Mouse (Mus musculus) adipocyte (in vitro differentiated cells): Measurements from ENCODE around the gene Ggt5.
A peak's percentile ranks its signal among the peaks of the same experiment; 100 is the strongest.

Experiments
- DNase-seq: peaks from one replicate; pipeline ENCODE4 v3.0.0-alpha.2; 2016; ENCODE audit warnings: low spot score

Gene Ggt5

DNA sequence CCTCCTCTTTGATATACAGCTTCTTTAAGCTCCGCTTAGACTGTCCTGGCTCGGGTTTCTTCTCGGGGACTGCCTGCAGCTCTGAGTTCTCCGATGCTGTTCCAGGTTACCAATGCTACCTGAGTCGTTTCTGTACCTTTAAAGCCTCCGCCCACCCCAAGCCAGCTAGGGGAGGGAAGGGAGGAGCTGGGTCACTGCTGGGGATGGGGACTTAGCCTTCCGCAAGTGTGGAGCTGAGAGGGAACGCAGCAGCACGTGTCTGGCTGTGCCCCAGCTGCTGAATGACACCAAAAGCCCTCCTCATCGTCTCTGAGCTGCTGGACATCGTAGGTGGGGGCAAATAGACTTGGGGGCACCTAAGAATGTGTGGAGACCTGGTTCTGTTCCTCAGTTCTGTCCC is 20.7 kb upstream of the Ggt5 start:
- no peak for DNase-seq

DNA sequence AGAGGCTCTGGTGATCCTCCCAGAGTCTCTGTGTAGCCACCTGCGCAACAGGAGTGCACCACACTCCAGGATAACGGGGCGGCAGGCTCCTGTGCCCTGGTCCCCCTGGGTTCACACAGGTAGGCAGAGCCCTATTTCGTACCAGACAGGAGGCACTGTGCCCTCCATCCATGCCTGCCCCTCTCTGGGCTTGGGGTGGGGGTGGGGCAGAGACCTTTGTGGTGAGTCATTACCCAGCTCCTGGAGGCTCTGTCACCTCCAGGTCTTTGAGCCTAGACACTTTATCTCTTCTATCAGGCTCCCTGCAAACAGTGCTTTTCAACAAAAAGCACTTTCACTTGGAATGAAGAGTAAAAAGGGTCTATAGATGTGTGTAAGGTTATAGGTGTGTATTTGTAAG is 20.3 kb upstream of the Ggt5 start:
- DNase-seq = no peak

- DNase-seq = no peak
These were observed 18.0 kb upstream of the Ggt5 start for GRCm38 (mm10) chr10:75570981-75571657.

- DNase-seq = no peak
These were observed 17.2 kb upstream of the Ggt5 start for GRCm38 (mm10) chr10:75571937-75572336.

- DNase-seq = no peak
These were observed 16.0 kb upstream of the Ggt5 start for GRCm38 (mm10) chr10:75573181-75573580.

GRCm38 (mm10) chr10:75573965-75574364 is 15.2 kb upstream of the Ggt5 start:
- DNase-seq = no peak

DNA sequence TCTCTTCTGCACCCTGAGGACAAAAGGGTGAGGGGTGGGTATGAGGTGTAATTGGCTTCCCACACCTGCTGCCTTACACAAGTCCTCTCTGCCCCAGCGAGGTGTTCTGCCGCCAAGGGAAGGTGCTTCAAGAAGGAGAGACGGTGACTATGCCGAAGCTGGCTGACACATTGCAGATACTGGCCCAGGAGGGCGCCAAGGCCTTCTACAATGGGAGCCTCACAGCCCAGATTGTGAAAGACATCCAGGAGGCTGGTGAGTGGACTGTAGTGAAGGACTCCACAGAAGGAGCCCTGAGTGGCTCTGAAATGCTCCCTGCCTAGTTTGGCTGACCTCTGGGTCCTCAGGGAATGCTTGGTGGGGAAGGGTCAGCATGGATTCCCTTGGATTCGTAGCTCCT is 10.0 kb upstream of the Ggt5 start:
- DNase-seq = no peak

DNA sequence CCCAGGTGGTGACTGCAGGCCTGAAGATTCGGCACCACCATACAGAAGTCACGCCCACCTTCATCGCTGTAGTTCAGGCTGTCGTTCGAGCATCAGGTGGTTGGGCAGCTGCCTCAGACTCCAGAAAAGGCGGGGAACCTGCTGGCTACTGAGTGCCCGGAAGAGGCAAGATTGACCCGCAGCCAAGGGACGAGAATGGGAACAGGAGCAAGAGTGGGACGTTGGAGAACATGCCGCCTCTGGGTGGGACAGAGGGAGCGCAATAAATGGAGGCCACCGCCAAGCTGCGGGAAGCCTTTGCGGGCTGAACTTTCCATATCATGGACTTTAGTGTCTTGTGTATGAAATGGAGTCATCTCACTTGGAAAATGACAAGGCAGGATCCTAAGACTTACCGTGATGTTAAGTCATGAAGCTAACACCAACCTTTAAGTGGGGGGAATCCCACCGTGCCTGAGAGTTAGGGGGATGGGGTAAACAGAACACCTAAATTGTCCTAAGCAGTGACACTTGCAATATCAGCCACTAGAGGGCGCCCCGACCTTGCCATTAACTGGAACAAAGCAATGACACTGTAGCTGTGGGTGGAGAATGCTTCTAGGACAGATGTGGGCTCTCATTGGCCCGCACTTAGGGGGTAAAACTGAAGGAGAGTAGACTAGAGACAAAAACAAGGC is 3.1 kb upstream of the Ggt5 start:
- peak; percentile 90 for DNase-seq

GRCm38 (mm10) chr10:75586553-75586879 is 2.6 kb upstream of the Ggt5 start:
- DNase-seq = no peak

GRCm38 (mm10) chr10:75587781-75588180 is 1.4 kb upstream of the Ggt5 start:
- DNase-seq = no peak

- DNase-seq = peak; percentile 58
These were observed 804 bp upstream of the Ggt5 start for GRCm38 (mm10) chr10:75588336-75588735.

DNA sequence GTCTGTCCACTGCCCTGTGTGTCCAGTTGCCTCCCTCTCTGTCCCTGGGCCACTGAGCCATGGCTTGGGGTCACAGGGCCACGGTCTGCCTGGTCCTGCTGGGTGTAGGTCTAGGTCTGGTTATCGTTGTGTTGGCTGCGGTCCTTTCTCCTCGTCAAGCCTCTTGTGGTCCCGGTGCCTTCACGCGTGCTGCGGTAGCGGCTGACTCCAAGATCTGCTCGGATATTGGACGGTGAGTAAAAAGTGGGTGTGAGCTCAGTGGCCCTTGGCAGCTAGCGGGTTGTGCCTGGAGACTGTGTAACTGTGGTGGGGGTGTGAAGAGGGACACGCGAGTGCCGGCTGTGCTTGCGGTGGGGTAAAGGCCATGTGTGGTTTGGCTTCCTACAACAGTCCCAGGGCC is 511 bp downstream of the Ggt5 start:
- DNase-seq = peak; percentile 66

DNA sequence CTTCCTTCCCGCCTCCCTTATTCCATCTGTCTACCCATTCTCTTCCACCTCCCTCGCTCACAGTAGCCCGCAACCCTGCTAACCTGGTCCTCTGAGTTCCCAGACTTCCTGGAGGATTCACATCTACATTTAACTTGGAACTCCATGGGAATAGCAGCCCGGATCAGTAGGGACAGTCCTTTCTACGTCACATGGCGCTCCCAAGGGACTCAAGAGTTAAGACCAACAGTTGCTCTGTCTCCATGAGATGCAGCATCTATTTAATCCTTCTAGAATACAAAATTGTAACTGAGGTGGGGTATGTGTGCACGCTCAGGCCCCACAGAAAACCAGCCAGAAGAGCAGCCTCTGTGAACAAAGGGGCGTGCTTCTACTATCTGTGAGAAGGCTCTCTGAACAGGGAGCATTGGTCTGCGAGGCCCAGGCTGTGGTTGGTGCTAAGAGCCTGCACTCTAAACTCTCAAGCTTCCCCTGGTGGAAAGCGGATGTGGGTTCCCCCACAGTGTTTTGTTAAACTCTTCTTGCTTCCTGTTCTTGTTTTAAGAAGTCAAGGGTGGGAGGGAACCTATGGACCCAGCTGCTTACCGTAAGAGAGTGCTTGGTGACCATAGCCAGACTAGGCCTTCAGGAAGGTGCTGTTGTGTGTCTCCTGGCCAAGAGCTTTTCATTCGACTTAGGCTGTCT is 2.2 kb downstream of the Ggt5 start:
- no peak for DNase-seq

GRCm38 (mm10) chr10:75592585-75592984 is 3.4 kb downstream of the Ggt5 start:
- DNase-seq = no peak

DNA sequence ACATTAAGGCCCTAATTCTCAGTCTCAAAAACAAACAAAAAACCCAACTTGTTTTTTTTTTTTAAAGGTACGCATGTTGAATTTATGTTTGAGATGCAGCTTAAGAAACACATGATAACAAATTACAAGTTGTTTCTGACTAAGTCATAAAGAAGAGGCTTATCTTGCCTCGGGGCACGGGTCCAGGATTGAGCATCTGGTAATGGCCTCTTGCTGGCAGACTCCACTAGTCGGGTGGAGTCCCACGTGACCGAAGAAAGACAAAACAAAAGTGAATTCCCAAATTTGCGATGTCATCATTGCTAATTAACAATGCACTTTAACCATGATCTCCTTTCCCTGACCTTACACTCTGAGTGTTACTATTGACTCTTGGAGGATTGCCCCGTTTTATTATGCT is 6.8 kb downstream of the Ggt5 start:
- peak; percentile 77 for DNase-seq

DNA sequence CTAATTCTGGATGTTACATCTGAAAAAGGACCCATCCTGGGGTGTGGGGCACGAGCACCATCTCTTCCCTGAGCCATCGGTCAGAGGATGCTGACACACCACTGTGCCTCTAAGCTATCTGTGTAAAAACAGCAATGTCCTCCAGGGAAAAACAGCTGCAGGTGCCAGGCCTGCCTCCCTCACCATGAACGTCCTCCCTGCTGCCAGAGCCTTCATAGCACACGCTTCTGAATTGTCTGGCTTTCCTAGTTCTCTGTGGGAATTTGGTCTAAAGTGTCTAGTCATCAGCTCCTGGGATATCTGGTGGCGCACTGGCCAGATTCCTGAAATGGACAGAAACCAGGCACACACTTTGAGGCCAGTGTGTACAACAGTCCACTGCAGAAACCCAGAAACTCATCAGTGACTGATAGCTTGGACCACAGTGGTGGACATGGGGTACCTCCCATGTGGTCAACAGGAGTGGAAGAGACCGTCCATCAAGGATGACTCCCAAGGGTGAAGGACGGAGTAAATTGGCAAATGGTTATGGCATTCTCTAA is 11.1 kb downstream of the Ggt5 start:
- DNase-seq = no peak

GRCm38 (mm10) chr10:75605162-75605846 is 16.2 kb downstream of the Ggt5 start:
- DNase-seq = no peak

DNA sequence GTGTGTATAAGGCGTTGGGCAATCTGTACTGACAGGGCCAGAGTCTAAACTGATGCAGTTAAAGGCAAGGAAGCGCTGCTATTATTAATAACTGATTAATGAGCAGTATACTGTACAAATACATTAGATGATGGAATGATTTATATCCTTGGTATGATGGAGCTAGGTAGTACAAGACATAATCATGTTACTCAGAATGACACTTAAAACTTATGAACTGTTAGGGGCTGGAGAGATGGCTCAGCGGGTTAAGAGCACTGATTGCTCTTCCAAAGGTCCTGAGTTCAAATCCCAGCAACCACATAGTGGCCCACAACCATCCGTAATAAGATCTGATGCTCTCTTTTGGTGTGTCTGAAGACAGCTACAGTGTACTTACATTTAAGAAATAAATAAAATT is 18.1 kb downstream of the Ggt5 start:
- DNase-seq = no peak

- no peak for DNase-seq
These were observed 19.8 kb downstream of the Ggt5 start for GRCm38 (mm10) chr10:75608975-75609374.

DNA sequence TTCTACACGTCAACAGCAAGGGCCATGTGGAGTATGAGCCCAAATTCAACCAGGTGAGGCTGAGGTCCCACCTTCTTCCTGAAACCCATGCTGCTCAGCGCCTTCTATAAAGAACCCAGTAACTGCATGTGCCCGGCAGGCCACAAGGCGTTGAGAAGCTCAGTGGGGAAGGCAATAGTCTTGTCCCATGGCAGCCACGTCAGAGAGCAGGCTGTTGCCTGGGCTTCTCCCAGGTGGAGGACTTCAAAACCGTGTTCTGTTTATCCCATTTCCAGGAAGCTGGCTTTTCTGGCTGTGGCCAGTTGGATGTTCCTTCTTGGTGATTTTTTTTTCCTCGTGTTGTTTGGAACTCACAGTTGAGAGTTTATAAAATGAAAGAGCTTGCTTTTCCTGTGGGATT is 21.3 kb downstream of the Ggt5 start:
- no peak for DNase-seq

- DNase-seq = no peak
These were observed 26.9 kb downstream of the Ggt5 start for GRCm38 (mm10) chr10:75616044-75616443.

GRCm38 (mm10) chr10:75620818-75621217 is 31.7 kb downstream of the Ggt5 start:
- peak; percentile 35 for DNase-seq

DNA sequence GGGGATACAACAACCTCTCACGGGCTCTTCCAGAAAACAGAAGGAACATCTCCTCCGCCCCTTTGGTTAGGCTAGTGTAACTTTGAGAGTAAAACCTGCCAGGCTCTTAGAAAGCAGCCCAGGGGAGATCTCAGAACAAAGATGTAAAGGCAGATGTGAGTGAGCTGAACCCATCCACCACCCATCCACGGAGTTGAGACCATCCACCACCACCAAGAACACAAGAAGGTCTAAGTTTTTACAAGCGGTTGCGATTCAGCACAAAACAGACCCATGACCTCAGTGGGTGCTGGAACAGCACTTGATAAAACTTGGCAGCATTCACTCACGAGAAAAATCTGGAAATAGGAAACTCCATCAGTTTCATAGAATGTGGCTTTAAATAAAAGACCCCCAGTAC is 36.8 kb downstream of the Ggt5 start:
- DNase-seq = no peak
